Mouse (Mus musculus) testis, adult 2 months (tissue): ENCODE results near the gene Micall2.

Source experiments
- CTCF ChIP-seq: fragments of 200-500 bp; IDR thresholded peaks from 2 replicates; pipeline ENCODE4 v1.5.1; 2012; ENCODE audit warnings: low read depth, mild to moderate bottlenecking, inconsistent platforms, low read length, moderate library complexity; ENCODE audit not compliant: control insufficient read depth, insufficient read depth, insufficient replicate concordance
- POLR2A ChIP-seq: fragments of 200-500 bp; IDR thresholded peaks from 2 replicates; pipeline ENCODE4 v1.6.1; 2012; ENCODE audit warnings: low read depth, mild to moderate bottlenecking, inconsistent platforms, low read length, moderate library complexity; ENCODE audit not compliant: control insufficient read depth

DNA sequence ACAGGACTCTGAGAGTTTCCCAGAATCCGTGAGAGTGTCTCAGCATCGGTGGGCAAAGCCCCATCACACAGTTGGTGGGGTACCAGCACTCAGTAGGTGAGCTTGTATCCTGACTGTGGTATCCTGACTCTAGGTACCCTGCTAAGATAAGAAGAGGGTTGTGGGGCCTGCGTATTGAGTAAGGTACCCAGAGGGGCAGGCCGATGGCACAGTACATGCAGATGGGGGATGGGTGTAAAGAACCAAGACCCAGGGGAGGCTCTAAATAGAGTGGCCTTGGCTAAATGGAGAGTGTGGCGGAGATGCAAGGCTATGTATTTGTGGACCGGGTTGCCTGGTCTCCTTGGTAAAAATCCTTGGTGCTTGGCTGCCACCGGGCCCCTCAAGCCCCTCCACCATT is 77.3 kb downstream of the Micall2 start:
- TF ChIP-seq CTCF: no peak
- no peak for TF ChIP-seq POLR2A
